ENCODE assay signal across 10 mouse cellular contexts in the genomic region with DNA sequence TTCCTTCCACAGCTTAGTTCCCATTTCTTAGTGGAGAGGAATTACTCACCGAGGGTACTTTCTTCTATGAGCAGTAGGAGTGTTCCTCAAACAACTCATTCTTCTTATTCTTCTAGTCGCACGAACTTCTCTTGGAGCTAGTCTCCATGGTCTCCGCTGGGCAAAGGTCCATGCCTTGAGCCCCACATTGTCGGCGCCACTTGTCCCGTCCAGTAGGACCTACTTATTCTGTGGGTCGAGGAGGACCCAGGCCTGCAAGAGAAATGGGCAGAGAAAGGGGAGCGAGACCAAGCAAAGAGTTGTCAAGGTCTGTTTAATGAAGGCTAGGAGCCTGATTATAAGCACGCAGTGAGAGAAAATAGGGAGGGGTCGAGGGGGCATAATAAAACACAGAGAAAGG. TPM values are rescaled to one million over a fixed set of nuclear protein-coding genes. Genes with fewer than 3 reads are reported as not detected.
DNase-seq lines count a peak whose midpoint lies in the region; ATAC-seq lines count a peak whose summit lies in the region.
"Not testable (repeated sequence)": the region's sequence is repeated elsewhere in the genome, so short reads cannot be mapped to it uniquely, and the experiment has no call there.
"Had no signal": no experiment of that assay in that cellular context is flagged by ENCODE, and none has a peak within 500 bp of the region (broad histone marks: within the 10 kb centered on the region; RNA-seq: fewer than 3 reads in every experiment).

No protein-coding gene starts in this region.

- not testable (repeated sequence) for H3K9ac ChIP-seq in midbrain, embryonic 11.5 days (ENCODE audit: low read length)

- peaks cover 23% of the 10 kb centered on the region for H3K9me3 ChIP-seq in midbrain, embryonic 11.5 days (ENCODE audit: control insufficient read depth, low read length)

- H3K4me3 ChIP-seq in midbrain, embryonic 11.5 days (ENCODE audit: low read depth, low read length) = not testable (repeated sequence)

- H3K4me1 ChIP-seq in midbrain, embryonic 11.5 days (ENCODE audit: control insufficient read depth, insufficient read depth, low read length) = not testable (repeated sequence)

- DNase-seq in heart, adult 11 months = peak; percentile 80
- not testable (repeated sequence) for DNase-seq in midbrain, embryonic 11.5 days (ENCODE audit: low spot score, missing footprints)

- not testable (repeated sequence) for H3K4me2 ChIP-seq in midbrain, embryonic 11.5 days

- H3K36me3 ChIP-seq in midbrain, embryonic 11.5 days (ENCODE audit: control insufficient read depth, insufficient read depth, low read length) = not testable (repeated sequence)

- not testable (repeated sequence) for H3K27ac ChIP-seq in midbrain, embryonic 11.5 days (ENCODE audit: low read depth, low read length)

- WGBS in midbrain, embryonic 11.5 days = 90% methylated on average over 11 of the region's 11 CpGs

- ATAC-seq in midbrain, embryonic 11.5 days (ENCODE audit: low FRiP score) = peak; percentile 57; the same call in 1 of the 2 replicates

- not testable (repeated sequence) for H3K27me3 ChIP-seq in midbrain, embryonic 11.5 days (ENCODE audit: control insufficient read depth, insufficient read depth, low read length)

RNA-seq across cellular contexts. Expression of a gene that starts 37.8 kb away (rescaled TPM):
- not detected in 2 replicates for polyA plus RNA-seq in midbrain, embryonic 11.5 days (2014; fragmentation: Nextera tagmentation; extraction: Ambion mirVana)
- polyA plus RNA-seq: activated CD4-positive, CD25-positive, alpha-beta regulatory T cell, adult 4 months; adrenal gland, adult 2 months; brain, embryonic 14.5 days; C2C12; CD4-positive, CD25-positive, alpha-beta regulatory T cell, adult 4 months; cerebellum, adult 2 months; G1E; Patski had no signal
